Mouse (Mus musculus): ENCODE measurements at regions not wholly inside any gene's neighbourhood (a gene's known extent, or its start where the extent isn't known, plus 50 kb on each side); places are given as distances from the start of the nearest gene placed in this dataset.
A peak's percentile ranks its signal among the peaks of the same experiment; 100 is the strongest.

DNA sequence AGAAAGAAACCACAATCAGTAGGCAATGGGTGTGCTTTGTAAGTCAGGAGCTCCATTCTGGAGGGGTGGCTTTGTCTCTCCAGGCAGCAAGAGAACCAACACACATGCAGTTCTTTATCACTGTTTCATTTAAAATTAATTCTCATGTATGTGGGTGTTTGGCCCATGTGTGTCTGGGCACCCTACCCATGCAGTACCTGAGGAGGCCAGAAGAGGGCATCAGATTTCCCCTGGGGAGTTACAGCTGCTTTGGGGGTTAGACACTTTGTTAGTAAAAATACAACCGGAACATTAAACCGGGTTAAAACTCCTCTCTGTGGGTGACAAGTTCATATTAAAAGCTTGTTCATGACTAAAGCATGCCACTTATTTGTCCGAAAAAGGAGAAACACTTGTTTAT lies 141.7 kb downstream of the Unc5cl start:
- TF ChIP-seq CTCF (conservative IDR thresholded peaks at IDR 0.05; ENCODE audit: low read length): peak; percentile 93
- no peak for TF ChIP-seq POU5F1 (IDR thresholded peaks at IDR 0.05; ENCODE audit: borderline replicate concordance, low read length)
- no peak for TF ChIP-seq NANOG (IDR thresholded peaks at IDR 0.05; ENCODE audit: borderline replicate concordance, low read length)
